Mouse (Mus musculus): ENCODE results near the gene Tlx3.

The Tlx3 gene

DNA sequence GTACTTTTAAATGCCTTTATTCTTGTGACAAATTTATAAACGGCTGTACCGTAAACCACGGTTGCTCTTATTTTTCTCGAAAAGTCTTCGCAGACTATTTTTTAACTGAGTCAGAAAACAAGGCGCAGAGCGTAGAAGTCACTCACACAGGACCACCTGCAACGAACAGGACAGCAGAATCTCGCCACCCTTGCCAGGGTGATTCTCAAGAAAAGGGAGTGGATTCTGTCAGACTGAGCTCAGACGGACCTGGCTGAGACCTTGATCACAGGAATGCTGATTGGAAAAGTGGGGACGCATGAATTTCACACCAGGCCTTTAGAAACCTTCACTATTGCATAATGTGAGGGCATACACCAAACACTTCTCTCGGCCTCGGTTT, 6.3 kb downstream of the Tlx3 start:
- no peak for DNase-seq (ENCODE audit: low spot score)

DNA sequence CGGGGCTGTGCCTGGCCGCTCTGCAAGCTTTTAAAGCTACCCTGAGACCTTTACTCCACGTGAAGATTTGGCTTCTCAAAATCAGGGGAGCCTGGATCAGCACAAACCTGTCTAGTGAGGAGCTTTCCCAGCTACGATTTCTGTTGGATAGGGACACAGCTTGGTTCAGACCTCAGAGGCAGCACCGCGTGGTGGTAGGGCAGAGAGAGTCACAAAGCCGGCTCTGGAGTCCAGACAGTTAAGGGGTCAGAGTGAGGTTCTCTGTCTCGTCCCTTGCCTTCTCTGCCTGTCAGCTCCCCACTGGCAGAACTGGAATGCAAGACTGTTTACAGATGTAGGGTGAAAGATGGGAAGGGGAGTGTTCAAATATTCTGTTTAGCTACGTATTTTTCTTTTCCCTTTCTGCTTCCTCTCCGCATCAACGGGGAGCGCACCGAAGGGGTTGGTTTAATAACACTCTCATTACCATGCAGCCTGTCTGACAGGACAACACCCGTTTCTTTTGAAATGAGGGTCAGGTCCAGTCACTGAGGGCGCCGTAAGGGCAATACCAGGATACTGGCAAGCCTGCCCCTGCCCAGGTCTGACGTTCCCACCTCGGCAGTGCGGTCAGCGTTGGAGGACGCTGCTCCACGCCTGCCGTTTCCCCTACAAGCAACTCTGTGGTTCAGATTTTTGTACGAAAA, 6.8 kb downstream of the Tlx3 start:
- DNase-seq (ENCODE audit: low spot score): no peak

- no peak for DNase-seq (ENCODE audit: low spot score)
These were observed 7.6 kb downstream of the Tlx3 start for GRCm38 (mm10) chr11:33195531-33196446.

GRCm38 (mm10) chr11:33195061-33195460, 8.3 kb downstream of the Tlx3 start:
- no peak for DNase-seq (ENCODE audit: low spot score)

DNA sequence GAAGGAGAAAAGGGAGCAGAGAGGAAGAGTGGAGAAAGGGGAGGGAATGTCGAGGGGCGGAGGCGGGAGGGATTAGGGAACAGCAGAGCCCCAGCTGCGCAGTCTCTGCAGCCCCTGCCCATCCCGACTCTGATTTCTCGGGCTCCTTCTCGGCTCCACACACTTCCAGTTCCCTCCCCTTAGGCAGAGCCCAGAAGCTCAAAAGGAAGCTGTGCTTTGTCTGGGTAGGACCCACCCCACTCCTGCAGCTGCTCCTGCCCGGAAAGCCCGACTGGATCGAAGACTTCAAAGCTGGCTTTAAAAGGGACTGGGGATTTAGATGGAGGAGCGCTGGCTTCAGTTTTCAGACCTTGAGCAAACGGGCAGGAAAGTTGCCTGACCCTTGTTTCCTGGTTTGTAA, 9.7 kb downstream of the Tlx3 start:
- no peak for DNase-seq (ENCODE audit: low spot score)

DNA sequence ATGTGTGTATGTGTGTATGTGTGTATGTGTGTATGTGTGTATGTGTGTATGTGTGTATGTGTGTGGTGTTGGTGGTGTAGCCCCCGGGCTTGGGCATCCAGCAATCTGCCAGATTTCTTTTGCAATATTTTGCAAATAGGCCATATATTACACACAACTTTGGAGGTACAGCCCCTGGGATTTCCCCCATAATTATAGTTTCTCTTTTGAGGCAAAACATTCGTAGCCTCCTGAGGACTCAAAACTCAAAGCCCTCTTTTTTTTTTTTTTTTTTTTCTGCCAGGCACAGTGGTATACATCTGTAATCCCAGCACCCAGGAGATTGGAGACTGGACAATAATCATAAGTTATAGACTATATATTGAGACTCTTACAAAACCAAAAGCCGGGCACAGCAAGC, 21.6 kb downstream of the Tlx3 start:
- DNase-seq (ENCODE audit: low spot score): no peak

DNA sequence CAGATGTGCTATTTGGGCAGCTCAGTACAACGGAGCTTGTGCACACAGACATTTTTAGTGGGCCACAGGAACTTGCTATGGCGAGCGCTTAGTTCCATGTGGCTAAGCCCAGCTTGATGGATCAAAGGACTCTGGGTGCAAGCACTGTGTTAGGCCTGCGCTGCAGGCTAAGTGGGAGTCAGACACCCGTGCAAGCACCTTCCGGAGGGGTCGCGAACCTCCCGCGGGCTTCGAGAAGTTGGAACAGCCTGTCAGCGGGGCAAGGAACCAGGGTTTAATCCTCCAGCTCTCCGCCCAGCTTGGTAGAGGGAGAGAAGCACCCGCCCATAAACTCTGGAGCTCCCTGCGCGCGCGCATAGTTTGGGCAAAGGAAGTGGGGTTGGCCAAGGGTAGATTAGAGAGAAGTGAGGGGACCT, 22.7 kb downstream of the Tlx3 start:
- no peak for DNase-seq (ENCODE audit: low spot score)

GRCm38 (mm10) chr11:33179802-33180201, 23.6 kb downstream of the Tlx3 start:
- no peak for DNase-seq (ENCODE audit: low spot score)

DNA sequence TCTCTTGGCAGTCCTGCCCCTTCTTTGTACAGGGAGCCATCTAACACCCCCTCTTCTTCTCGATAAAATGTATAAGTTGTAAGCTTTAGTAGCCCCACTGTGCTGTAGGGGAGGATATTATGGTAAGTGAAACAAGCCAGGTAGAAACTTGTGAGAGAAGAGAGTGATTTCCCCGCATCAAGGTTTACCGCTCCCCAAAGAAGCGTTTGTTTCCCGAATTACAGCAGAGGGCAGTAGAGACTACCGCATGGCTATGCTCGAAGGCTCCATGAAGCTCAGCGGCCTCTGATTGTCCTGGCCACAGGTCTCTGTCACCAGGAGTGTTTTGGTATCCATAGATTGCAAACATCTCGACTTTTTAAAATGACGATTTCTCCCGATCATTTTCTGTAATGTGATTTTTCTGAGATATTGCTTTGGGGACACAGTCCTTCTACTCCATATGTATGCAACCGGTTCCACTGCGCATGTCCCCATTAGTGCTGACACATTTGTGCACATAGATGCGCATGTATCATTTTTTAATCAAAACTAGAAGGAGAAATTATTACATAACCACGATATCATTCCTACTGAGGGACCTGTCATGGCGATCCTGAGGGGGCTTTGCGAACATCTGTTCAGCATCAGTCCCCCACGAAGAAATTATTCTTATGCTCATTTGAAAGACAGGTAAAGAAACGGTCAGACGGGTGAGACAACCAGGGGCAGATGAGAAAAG, 26.7 kb downstream of the Tlx3 start:
- no peak for DNase-seq (ENCODE audit: low spot score)

GRCm38 (mm10) chr11:33175768-33176167, 27.6 kb downstream of the Tlx3 start:
- DNase-seq (ENCODE audit: low spot score): no peak

- no peak for DNase-seq (ENCODE audit: low spot score)
These were observed 32.9 kb downstream of the Tlx3 start for GRCm38 (mm10) chr11:33170489-33170888.

- peak; percentile 98 for DNase-seq (ENCODE audit: low spot score)
These were observed 40.3 kb downstream of the Tlx3 start, which contains the start of gene Npm1 for GRCm38 (mm10) chr11:33162998-33163506. Npm1 (minus strand) TSS chr11:33163206.

DNA sequence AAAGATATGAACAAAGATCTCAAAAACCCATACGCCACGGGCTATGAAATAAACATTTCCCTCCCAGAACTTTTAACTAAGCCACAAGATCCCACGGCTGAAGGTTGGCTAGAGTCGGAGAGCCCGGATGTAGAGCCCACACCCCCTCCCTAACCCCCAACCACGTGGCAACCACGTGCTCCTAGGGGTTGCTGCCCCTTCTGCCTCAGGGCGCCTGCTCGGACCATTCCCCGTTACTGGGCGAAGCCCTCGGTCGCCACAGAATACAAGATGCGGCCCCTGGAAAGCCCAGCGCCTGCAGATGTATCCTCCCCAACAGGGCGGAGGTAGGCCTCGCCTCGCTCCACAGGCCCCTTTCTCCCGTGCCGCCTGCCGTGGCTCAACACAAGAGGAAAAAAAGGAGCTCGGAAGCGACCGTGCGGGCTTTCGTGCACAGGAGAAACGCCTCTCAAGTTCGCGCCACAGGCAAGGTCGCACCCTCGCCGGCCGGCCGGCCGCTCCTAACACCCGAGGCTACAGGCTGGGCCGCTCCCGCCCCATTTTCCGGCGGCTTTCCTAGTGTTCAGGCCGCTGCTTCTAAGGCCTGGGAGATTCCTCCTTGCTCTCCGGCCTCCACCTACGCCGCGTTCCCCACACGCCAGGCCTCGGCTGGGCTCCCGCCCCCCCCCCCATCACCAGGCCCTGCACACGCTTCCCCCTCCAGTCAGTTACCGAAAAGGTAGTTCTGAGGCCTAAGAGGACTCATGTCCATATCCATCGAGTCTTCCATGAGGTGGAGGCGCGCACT, 41.0 kb downstream of the Tlx3 start:
- no peak for DNase-seq (ENCODE audit: low spot score)

GRCm38 (mm10) chr11:33159741-33160140, 43.6 kb downstream of the Tlx3 start:
- DNase-seq (ENCODE audit: low spot score): no peak

DNA sequence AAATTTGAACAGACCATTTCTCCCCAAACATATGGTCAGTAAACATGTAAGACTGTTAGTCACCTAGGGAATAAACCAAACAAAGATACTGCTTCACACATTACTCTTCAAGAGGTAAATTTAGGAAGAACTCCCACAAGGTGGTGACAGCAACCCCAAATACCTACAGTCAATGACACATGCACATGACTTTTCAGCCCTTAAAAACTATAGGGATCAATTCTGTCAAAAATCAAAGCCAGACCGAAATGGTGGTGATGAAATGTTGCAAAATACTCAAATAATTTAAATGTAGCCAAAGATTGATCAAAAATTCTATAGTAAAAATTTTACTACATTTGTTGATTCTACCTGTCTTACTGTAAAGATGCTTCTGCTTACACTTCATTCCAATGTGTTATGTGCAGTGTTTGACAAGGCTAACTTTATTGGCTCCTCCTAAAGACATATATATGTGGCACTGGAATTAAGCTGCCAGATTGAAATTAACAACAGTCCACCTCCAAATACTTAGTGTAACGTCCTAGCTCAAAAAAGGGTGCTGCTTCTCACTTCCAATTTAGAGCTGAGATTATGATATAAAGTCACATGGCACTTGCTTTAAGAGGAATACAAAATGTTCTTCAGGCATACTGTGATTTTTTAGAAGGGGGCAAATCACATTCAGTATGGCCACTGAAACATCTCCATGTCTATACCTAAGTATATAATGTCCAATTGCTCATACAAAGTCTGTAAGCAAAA, 45.8 kb downstream of the Tlx3 start:
- DNase-seq (ENCODE audit: low spot score): no peak

DNA sequence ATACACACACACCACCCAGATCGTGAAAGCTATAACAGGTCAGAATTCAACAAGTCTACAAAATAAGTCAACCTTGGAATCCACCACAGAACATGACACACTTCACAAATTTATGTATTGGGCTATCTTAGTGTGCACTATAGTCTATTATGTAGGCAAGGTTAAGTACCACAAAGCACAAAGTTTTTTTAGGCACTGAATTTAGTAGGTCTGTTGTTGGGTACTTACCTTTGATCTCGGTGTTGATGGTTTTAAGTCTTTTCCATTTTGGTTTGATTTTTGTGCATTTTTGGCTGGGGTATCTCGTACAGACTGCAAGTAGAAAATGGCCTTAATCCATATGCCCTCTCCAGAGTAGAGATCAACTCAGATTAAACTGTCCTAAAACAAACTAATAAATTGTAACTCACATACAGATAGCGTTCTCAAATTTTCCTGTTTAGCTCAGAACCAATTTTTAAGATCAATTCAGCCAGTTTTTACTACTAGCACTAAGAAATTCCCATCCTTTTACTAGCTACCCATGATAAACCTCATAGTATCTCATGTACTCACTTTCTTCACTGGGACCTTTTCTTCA, 46.9 kb downstream of the Tlx3 start:
- DNase-seq (ENCODE audit: low spot score): no peak

DNA sequence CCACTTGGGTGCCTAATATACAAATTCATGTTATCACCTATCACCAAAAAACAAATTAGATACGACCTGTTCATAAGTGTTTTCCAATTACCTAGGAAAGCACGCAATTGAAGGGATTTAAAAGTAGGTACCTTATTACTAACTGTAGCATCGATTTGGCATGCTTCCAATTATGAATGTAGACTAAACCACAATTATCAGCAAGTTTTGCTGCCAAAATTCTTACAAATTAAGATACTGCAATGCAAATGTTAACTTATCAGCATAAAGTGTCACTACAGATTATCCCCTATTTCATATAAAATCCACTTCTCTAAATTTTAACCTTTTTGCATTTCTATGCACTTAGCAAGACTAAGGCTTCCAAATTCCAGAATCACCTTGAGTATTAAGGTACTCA, 48.9 kb downstream of the Tlx3 start:
- DNase-seq (ENCODE audit: low spot score): no peak

GRCm38 (mm10) chr11:33152997-33153396, 50.4 kb downstream of the Tlx3 start:
- DNase-seq (ENCODE audit: low spot score): no peak

DNA sequence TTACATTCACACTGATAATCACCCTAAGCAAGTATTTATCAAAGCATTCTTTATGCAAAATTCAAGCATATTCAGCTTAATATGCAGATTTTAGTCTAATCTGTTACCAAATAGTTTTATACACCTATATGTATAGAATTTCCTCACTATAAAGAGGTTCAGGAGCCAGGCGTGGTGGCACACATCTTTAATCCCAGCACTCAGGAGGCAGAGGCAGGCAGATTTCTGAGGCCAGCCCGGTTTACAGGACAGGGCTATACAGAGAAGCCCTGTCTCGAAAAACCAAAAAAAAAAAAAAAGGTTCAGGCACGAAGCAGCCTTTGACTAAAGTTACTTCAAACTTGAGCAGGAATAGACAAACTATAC, 51.6 kb downstream of the Tlx3 start:
- DNase-seq (ENCODE audit: low spot score): no peak

GRCm38 (mm10) chr11:33151128-33151779, 52.1 kb downstream of the Tlx3 start:
- no peak for DNase-seq (ENCODE audit: low spot score)
